Mouse (Mus musculus) cerebellum, adult (tissue): Measurements from ENCODE around the gene Bmpr2.

Experiments
- ATAC-seq: cut with Nextera tagmentation; 2 replicates; pipeline ENCODE4 v1.9.2; 2017; ENCODE audit warnings: mild to moderate bottlenecking, moderate library complexity, mixed read lengths; ENCODE audit not compliant: insufficient number of reproducible peaks, low FRiP score, low TSS enrichment

The Bmpr2 gene

DNA sequence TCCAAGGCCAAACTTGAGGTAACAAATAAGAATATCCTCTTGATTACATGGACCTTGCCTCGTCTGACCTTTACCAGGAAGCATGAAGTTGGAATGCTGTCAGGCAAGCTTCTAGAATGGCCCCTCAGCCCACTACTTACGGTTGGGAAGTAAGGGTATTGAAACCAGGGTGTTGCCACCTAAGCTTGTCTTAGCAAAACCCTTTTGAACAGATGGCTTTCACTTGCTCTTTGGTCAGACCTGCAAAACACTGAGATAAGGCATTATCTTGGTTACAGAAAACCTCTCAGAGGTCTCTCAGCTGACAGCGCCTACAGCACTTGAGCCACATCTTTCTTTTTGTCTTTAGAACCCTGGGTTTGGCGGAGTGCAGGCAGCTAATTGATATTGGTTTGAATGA lies 130.8 kb downstream of the Bmpr2 start:
- no peak for ATAC-seq

GRCm38 (mm10) chr1:59895456-59895855 lies 132.3 kb downstream of the Bmpr2 start:
- ATAC-seq = no peak

GRCm38 (mm10) chr1:59897147-59897798 lies 134.1 kb downstream of the Bmpr2 start:
- ATAC-seq = no peak

- ATAC-seq = no peak
Measured at GRCm38 (mm10) chr1:59899679-59900078, 136.5 kb downstream of the Bmpr2 start.

GRCm38 (mm10) chr1:59901082-59901876 lies 138.1 kb downstream of the Bmpr2 start:
- no peak for ATAC-seq

DNA sequence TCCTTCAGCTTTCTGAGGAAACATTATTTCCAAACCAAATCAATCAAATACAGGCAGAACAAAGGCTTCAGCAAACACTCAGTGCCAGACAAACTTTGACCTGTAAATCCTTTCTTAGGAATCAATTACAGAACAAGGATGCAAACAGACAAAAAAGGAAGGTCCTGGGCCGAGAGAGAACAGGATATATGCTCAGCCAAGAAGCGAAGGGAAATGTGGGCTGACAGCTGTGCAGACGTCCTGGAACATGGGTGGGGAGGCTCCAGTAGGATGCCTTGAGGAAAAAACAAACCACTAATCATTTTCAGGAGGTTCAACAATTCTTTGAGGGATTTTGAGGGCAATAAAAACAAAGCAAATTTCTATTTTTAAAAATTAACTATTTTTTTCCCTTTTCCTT lies 139.4 kb downstream of the Bmpr2 start:
- no peak for ATAC-seq

GRCm38 (mm10) chr1:59904630-59905295 lies 141.6 kb downstream of the Bmpr2 start:
- no peak for ATAC-seq

DNA sequence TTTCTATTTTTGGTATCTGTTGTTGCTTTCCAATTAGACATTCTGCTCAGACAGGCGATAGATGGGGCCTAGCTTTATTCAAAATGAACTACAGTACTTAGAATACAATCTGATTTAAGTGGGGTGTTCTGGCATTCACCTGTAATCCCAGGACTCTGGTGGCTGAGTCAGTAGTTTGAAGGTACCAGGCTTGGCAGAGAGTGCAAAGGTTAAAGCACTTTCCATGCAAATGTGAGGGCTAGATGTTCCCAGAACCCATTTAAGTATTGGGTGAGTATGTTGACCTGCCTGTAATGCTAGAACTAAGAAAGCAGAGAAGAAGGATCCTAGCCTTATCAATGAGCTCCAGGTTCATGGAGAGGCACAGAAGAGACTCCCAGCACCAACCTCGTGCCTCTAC lies 142.7 kb downstream of the Bmpr2 start:
- no peak for ATAC-seq

GRCm38 (mm10) chr1:59906819-59907521 lies 143.8 kb downstream of the Bmpr2 start:
- ATAC-seq = no peak

DNA sequence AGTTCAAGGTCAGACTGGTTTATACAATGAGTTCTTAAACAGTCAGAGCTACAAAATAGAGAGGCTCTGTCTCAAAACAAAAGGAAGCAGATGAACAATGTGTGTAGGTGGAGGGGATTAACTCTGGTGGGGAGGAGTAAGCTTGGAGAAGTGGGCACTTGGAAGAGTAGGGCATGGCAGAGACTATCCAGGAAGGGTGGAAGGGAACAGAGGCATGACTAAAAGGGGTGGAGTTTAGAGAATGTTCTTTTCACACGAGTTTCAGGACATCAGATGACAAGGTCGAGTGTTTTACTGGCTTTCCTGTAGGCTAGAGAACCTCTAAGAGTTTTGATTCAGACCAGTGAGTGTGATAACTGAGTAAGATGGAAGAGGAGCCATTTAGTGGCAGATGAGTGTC lies 144.5 kb downstream of the Bmpr2 start:
- ATAC-seq = no peak

- no peak for ATAC-seq
Measured at GRCm38 (mm10) chr1:59910941-59911340, 147.7 kb downstream of the Bmpr2 start.

DNA sequence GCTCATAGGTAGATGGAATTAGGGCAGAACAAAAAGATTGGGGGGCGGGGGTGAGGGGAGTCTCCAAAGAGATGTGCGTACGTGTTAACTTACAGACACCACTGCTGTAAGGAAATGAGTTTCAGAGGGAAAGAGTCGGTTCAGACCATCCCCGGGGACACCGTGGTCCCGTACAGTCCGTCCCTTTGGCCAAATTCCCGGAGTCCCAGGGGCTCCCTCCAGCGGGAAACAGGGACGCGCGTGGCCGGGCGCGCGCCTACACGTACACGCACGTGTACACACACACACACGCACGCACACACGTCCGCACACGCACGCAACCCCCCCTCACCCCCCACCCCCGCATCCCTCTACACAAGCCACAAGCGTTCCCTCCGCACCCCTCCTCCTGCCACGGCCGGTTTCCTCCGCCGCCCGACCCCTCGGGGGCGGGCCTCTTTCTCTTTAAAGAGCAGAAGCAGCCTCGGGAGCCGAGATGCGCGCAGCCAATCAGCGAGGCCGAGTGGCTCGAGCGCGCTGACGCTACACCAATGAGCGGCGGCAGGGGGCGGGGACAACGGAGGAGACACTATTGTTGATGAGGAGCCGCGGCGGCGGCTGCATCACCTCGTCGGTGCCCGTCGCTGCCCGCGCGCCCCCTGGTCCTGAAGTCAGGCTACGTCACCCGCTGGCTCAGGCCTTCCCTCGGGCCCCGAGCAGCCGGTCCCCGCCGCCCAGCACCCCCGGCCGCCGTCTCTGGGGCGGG lies 149.4 kb downstream of the Bmpr2 start, which contains the start of gene Fam117b:
TSS of gene Fam117b (plus strand) at position 594 of the 745 bp plus-strand sequence.
- peak; percentile 97 for ATAC-seq

DNA sequence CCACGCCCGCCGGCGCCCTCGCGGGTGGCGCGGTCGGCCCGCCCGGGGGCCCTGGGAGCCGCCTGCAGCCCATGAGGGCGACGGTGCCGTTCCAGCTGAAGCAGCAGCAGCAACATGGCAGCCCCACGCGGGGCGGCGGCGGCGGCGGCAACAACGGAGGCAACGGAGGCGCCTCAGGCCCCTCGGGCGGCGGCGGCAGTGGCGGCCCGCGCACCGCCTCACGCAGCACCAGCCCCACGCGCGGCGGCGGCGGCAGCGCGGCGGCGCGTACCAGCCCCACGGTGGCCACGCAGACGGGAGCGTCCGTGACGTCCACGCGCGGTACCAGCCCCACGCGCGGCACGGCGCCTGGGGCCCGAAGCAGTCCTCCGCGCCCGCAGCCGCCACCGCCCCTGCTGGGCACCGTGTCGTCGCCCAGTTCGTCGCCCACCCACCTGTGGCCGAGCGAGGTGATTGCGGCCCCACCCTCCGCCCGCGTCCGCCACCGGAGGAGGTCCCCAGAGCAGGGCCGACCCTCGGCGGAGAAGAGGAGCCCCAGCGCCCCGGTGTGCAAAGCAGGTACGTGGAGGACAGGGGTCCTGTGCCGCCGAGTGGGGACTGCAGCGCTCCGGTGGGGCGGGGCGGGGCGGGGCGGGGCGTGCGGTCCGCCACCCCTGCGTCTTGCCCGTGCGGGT lies 150.1 kb downstream of the Bmpr2 start:
- ATAC-seq = peak; percentile 81

- ATAC-seq = no peak
Measured at GRCm38 (mm10) chr1:59913869-59914225, 150.6 kb downstream of the Bmpr2 start.

DNA sequence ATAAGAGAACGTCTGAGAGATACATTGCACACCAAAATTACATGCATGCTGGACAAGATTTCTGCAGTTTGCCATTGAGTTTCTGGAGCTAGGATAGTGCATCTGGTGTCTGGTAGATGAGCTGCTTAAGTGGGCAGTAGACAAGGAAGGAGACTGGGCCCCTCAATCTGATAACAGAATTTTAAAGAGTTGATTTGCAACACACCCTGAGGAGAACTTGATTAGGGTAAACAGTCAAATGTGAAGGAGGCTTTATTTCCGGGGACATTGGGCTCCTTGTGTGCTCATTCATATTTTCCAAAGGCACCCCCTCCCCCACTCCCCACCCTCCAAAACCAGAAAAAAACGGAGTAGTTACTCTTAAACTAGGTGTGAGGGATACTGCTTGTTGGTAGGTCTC lies 151.6 kb downstream of the Bmpr2 start:
- ATAC-seq = no peak

- ATAC-seq = no peak
Measured at GRCm38 (mm10) chr1:59915843-59916610, 152.8 kb downstream of the Bmpr2 start.

DNA sequence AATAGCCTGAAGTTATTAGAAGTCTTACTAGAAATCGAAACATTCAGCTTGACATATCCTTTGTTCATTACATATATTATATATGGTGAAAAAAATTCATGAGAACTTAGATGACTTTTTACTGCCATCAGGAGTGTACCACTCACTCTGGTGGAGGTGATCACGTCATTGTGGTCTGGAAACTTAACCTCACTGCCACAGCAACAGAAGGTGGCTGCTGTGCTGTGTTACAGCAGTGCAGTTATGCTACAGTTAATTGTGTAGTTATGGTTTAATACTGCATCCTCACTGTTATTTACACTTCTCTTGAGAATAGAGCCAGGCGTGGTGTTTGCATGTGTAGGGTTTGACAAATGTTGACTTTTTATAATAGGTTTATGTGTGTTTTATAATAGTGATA lies 154.2 kb downstream of the Bmpr2 start:
- ATAC-seq = no peak

DNA sequence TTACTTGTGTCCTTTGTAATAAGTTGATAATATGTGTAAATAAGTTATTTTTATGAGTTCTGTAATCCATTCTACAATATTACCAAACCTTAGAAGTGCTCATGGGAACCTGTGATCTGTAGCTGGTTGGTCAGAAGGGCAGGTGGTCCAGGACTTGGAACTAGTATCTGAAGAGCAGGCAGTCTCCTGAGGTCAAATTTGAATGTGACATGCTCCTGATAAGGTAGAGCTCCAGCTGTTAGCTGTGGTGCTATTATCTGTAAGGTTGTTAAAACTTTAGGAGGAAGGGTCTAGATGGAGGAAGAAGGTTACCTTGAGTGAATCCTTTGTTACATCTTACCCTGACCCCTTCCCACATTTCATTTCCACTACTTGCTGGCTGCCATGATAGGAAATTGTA lies 154.9 kb downstream of the Bmpr2 start:
- no peak for ATAC-seq

GRCm38 (mm10) chr1:59923201-59923600 lies 160.0 kb downstream of the Bmpr2 start:
- ATAC-seq = no peak
